Mouse (Mus musculus) heart, embryonic 16.5 days (tissue): ENCODE measurements around the gene Slc25a36. TPM values are rescaled to one million over a fixed set of nuclear protein-coding genes. Genes with fewer than 3 reads are reported as not detected.
A peak's percentile ranks its signal among the peaks of the same experiment; 100 is the strongest.

ENCODE experiments used
- ATAC-seq: fragments of 200-750 bp; cut with Nextera tagmentation; replicated peaks from 2 replicates; pipeline ENCODE4 v1.8.0; 2017; ENCODE audit warnings: moderate number of reproducible peaks; ENCODE audit not compliant: insufficient read depth, low FRiP score; ENCODE audit errors: extremely low read depth
- H3K27ac ChIP-seq: fragments of 300-500 bp; sonication (generic); 2 replicates; pipeline ENCODE4 v1.5.1; 2014; ENCODE audit warnings: mild to moderate bottlenecking, low read length, control low read depth, moderate library complexity
- H3K27me3 ChIP-seq: fragments of 300-500 bp; sonication (generic); 2 replicates; pipeline ENCODE4 v1.6.1; 2014; ENCODE audit warnings: low read length, mixed read lengths; ENCODE audit not compliant: control insufficient read depth, insufficient read depth
- H3K36me3 ChIP-seq: fragments of 300-500 bp; sonication (generic); 2 replicates; pipeline ENCODE4 v1.6.1; 2014; ENCODE audit not compliant: control insufficient read depth, insufficient read depth
- H3K4me1 ChIP-seq: fragments of 300-500 bp; sonication (generic); 2 replicates; pipeline ENCODE4 v1.6.1; 2014; ENCODE audit warnings: low read length, mixed read lengths; ENCODE audit not compliant: control insufficient read depth, insufficient read depth
- H3K4me2 ChIP-seq: fragments of 300-500 bp; sonication (generic); 2 replicates; pipeline ENCODE4 v1.6.1; 2014; ENCODE audit warnings: low read depth, mild to moderate bottlenecking, control low read depth, low read length
- H3K4me3 ChIP-seq: fragments of 300-500 bp; sonication (generic); 2 replicates; pipeline ENCODE4 v1.5.1; 2014; ENCODE audit warnings: mild to moderate bottlenecking, control low read depth, low read length
- H3K9ac ChIP-seq: fragments of 300-500 bp; sonication (generic); 2 replicates; pipeline ENCODE4 v1.6.1; 2014; ENCODE audit warnings: low read length, control low read depth
- H3K9me3 ChIP-seq: fragments of 300-500 bp; sonication (generic); replicated peaks from 2 replicates; pipeline ENCODE4 v1.6.1; 2016; ENCODE audit warnings: low read length; ENCODE audit not compliant: control insufficient read depth
- WGBS: fragments of 180-500 bp; shearing (Covaris S2); extraction: QIAGEN DNeasy Blood & Tissue Kit; methylation state at CpG from one replicate; pipeline ENCODE4 v1.1.7; 2014; 5-methylcytosine and 5-hydroxymethylcytosine counted together
- polyA plus RNA-seq: library from polyadenylated mRNA; unstranded; fragments of >200 nt; fragmentation: Nextera tagmentation; extraction: Ambion mirVana; gene quantifications from 2 replicates; pipeline ENCODE4 v1.2.1, GENCODE M21; 2015

Gene Slc25a36
- polyA plus RNA-seq, 1 experiment from 2014 or later, result 42.3 TPM

DNA sequence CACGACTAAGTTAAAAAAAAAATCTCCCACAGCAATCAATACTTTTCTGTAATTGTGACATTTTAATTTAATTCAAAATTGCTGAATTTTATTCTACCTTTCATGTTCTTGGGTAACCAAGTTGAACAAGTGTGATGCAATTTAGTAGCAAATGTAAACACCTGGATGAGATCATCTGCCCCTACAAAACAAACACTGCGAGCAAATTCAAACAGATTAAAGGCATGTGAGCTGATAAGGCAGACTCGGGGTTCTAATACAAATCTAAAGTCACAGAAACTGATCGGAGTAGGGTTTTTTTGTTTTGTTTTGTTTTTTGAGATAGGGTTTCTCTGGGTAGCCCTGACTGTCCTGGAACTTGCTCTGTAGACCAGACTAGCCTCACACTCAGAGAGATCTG, 12.0 kb downstream of the Slc25a36 start:
- H3K4me3 ChIP-seq, result no peak overlapping the region
- no peak for ATAC-seq
- no peaks in the 10 kb centered on the region for H3K27me3 ChIP-seq
- H3K9me3 ChIP-seq, result no peaks in the 10 kb centered on the region
- peaks cover 6% of the 10 kb centered on the region; the same call in 1 of the 2 replicates for H3K4me1 ChIP-seq
- H3K4me2 ChIP-seq, result no peak overlapping the region
- 63% methylated on average over 4 of the region's 4 CpGs for WGBS
- H3K27ac ChIP-seq, result no peak overlapping the region
- no peak overlapping the region for H3K9ac ChIP-seq
- H3K36me3 ChIP-seq, result peaks cover 36% of the 10 kb centered on the region

DNA sequence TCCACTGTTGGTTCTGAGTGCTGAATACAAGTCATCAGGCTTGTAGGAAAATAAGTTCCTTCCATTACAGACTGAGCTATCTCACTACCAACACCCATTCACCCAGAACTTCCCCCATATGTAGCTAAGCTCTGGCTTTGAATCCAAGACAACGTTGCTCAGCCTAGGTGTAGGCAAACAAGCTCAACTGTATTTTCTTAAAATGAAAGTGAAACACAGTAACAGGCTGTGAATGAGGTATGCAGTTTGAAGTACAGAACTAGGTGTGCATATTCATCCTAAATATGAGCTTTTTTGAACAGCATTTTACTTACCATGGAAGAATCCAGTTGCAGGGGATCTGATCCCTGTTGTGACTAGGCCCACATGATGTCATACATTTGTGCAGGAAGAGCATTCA, 14.8 kb downstream of the Slc25a36 start:
- Histone ChIP-seq H3K4me3 (no peak overlapping the region), H3K4me1 (no peaks in the 10 kb centered on the region), H3K9me3 (no peaks in the 10 kb centered on the region), H3K27me3 (no peaks in the 10 kb centered on the region), H3K4me2 (no peak overlapping the region), H3K9ac (no peak overlapping the region), H3K27ac (no peak overlapping the region), H3K36me3 (peaks cover 42% of the 10 kb centered on the region)
- WGBS, result 84% methylated on average over 1 of the region's 1 CpGs
- no peak for ATAC-seq

DNA sequence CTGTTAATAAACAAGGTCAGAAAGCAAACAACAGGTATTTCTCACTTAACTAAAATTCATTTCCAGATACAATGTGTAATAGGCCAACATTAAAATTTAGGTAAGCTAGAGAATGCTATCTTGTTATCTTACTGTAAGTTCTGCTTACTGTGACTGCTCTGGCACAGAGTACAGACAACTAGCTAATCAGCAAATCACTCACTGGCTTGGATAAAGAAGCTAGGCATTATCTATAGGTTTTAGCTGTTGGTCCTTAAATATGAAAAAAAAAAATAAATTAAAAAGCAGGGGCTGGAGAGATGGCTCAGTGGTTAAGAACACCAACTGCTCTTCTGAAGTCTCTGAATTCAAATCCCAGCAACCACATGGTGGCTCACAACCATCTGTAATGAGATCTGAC, 23.1 kb downstream of the Slc25a36 start:
- no peak for ATAC-seq

DNA sequence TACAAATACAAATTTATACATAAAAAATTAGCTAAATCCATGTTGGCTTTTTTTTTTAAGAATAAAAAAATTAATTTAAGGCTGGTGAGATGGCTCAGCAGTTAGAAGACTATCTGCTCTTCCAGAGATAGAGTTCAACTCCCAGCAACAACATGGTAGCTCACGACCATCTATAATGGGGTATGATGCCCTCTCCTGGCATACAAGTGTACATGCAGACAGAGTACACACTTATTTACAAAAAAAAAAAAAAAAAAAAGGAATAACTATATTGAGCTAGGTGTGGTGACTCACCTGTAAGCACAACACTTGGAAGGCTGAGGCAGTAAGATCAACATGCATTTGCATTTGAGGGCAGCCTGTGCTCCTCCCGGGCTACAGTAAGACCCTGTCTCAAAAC, 26.3 kb downstream of the Slc25a36 start:
- no peak overlapping the region for H3K27ac ChIP-seq
- no peak overlapping the region for H3K4me3 ChIP-seq
- no peak for ATAC-seq
- no peaks in the 10 kb centered on the region for H3K4me1 ChIP-seq
- peaks cover 22% of the 10 kb centered on the region for H3K36me3 ChIP-seq
- no peaks in the 10 kb centered on the region for H3K27me3 ChIP-seq
- no peaks in the 10 kb centered on the region for H3K9me3 ChIP-seq
- WGBS, result 95% methylated on average over 2 of the region's 2 CpGs
- H3K4me2 ChIP-seq, result no peak overlapping the region
- H3K9ac ChIP-seq, result no peak overlapping the region

More for the DNA sequence above, 23.1 kb downstream of the Slc25a36 start:
- no peak overlapping the region for H3K9ac ChIP-seq
- H3K4me2 ChIP-seq, result no peak overlapping the region
- no peaks in the 10 kb centered on the region for H3K4me1 ChIP-seq
- no peaks in the 10 kb centered on the region for H3K9me3 ChIP-seq
- H3K27ac ChIP-seq, result no peak overlapping the region
- no peaks in the 10 kb centered on the region for H3K27me3 ChIP-seq
- peaks cover 19% of the 10 kb centered on the region for H3K36me3 ChIP-seq
- no peak overlapping the region for H3K4me3 ChIP-seq

DNA sequence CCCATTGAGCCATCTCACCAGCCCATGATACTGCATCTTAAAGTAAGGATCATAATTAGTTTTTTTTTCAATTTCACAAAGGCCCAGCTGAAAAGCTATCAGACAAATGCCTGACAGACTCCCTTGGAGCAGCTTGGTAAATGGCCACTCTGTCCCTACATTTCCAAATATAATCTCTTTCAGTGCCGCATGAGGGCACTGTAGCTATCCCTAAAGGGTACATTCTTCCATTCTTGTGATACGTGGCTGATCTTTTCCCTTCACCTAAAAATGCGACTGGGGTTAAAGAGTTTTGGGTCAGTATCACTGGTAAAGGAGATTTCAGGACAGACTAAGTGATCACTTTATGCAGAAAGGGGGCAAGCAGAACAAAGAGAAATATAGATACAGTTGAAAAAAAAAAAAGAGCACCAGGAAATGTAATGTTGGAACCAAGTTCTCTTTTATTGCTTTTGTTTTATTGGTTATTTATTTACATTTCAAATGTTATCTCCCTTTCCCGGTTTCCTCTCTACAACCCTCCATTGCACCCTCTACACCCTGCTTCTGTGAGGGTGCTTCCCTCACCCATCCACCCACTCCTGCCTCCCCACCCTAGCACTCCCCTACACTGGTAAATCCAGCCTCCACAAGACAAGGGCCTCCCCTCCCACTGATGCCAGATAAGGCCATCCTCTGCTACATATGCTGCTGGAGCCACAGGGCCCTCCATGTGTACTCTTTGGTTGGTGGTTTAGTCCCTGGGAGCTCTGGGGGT, 29.7 kb downstream of the Slc25a36 start:
- Histone ChIP-seq H3K36me3 (peaks cover 31% of the 10 kb centered on the region), H3K9me3 (no peaks in the 10 kb centered on the region), H3K4me1 (no peaks in the 10 kb centered on the region), H3K9ac (no peak overlapping the region), H3K4me3 (no peak overlapping the region), H3K4me2 (no peak overlapping the region), H3K27me3 (no peaks in the 10 kb centered on the region), H3K27ac (no peak overlapping the region)
- no peak for ATAC-seq
- 68% methylated on average over 4 of the region's 4 CpGs for WGBS

DNA sequence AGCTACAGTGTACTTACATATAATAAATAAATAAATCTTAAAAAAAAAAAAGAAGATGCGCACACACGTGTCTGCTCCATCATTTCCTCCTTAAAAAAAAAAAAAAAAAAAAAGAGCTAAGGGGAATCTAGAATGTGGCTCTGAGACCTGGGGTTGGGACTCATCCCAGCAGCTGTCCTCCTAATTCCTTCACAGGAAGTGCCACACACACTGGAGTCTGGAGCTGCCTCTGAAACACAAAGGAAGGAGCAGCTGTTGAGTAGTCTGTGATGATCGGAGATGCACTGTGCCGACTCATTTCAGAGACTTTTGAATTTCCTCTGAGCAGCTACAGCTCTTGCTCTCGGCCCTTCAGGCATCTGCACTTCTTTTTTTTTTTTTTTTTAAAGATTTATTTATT, 41.0 kb downstream of the Slc25a36 start:
- WGBS, result 81% methylated on average over 5 of the region's 5 CpGs

DNA sequence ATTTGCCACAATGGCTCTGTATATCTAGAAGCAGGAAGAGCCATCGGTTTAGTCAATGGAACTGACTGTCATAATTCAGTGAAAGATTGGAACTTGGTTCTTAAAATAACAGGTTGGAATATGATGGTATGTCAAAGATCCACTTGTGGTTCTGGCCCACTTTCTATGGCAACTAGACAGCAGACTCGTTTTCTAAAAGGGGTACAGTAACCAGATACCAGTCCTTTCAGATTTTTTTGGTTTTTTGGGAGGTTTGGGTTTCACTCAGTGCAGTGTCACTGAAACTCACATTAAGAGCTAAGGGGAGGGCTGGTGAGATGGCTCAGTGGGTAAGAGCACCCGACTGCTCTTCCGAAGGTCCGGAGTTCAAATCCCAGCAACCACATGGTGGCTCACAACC, 41.5 kb downstream of the Slc25a36 start:
- WGBS, result 91% methylated on average over 5 of the region's 5 CpGs

More for the DNA sequence above, 41.0 kb downstream of the Slc25a36 start:
- Histone ChIP-seq H3K9me3 (no peaks in the 10 kb centered on the region), H3K27me3 (no peaks in the 10 kb centered on the region), H3K27ac (no peak overlapping the region), H3K36me3 (peaks cover 2% of the 10 kb centered on the region; the same call in 1 of the 2 replicates), H3K9ac (no peak overlapping the region), H3K4me3 (no peak overlapping the region), H3K4me1 (no peaks in the 10 kb centered on the region), H3K4me2 (no peak overlapping the region)
- no peak for ATAC-seq

DNA sequence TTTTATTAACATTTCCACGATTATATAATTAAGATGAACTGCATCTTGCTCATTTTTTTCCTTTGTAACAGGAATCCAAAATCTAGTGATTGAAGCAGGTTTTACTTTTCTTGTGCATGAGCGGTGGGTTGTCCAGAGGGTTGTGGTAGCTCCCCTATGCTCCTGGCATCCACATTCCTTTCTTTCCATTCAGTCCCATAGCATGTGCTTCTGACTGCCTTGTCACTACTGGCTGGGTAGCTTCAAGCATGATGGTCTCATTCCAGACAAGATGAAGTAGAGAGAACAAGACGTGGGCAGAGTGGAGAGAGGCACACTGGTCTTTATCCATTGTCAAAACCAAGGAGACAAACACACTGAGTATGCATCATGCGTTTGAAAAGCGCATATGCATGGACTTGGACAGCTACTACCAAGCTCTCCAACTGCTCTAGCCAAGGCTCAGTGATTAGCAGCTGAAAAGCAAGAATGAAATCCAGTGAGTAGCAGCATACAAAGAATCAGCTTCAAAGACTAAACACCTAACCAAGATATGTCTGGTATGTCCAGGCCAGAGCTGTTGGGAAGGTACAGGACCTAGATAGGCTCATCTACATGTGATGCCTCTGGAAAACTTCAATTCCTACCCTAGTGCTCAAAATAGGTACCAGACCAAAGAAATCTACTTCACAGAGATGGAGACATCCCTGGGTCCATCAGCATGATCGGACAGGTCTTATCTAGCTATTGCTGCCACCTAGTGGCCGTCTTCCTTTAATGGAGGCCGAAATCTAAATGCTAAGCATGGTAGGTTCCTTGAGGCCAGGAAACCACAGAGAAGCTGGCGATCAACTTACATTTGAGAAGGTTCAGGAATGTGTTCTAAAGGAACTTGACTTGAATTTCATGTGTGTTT, 42.5 kb downstream of the Slc25a36 start:
- H3K4me2 ChIP-seq, result no peak overlapping the region
- peak; percentile 73 for ATAC-seq
- no peak overlapping the region for H3K4me3 ChIP-seq
- WGBS, result 52% methylated on average over 9 of the region's 9 CpGs
- no peaks in the 10 kb centered on the region for H3K9me3 ChIP-seq
- no peak overlapping the region for H3K27ac ChIP-seq
- H3K9ac ChIP-seq, result no peak overlapping the region
- no peaks in the 10 kb centered on the region for H3K27me3 ChIP-seq
- no peaks in the 10 kb centered on the region for H3K4me1 ChIP-seq
- no peaks in the 10 kb centered on the region for H3K36me3 ChIP-seq

More for the DNA sequence above, 41.5 kb downstream of the Slc25a36 start:
- Histone ChIP-seq H3K27ac (no peak overlapping the region), H3K36me3 (peaks cover under 1% of the 10 kb centered on the region; the same call in 1 of the 2 replicates), H3K4me3 (no peak overlapping the region), H3K9me3 (no peaks in the 10 kb centered on the region), H3K4me2 (no peak overlapping the region), H3K9ac (no peak overlapping the region), H3K27me3 (no peaks in the 10 kb centered on the region), H3K4me1 (no peaks in the 10 kb centered on the region)
- no peak for ATAC-seq

DNA sequence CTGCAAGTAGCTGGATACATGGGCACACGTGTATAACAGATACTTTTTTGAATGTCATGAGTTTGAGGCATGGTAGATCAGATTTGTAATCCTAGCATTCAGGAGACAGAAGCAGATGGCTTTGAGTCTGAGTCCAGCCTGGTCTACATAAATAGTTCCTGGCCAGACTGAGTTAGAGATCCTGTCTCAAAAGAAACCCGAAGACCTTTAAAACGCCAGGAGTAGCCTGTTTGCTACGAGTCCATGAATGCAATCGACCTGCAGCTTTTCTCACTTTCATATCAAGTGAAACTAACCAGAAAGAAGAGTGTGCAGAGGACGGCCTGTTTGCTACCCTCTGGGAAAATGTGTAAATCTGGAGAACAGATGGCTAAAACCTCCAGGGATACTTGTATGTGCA, 43.2 kb downstream of the Slc25a36 start:
- 85% methylated on average over 6 of the region's 6 CpGs for WGBS
- Histone ChIP-seq H3K4me1 (no peaks in the 10 kb centered on the region), H3K4me3 (no peak overlapping the region), H3K9ac (no peak overlapping the region), H3K4me2 (no peak overlapping the region), H3K36me3 (no peaks in the 10 kb centered on the region), H3K27me3 (no peaks in the 10 kb centered on the region), H3K9me3 (no peaks in the 10 kb centered on the region), H3K27ac (no peak overlapping the region)
- no peak for ATAC-seq
